Mouse (Mus musculus): Measurements from ENCODE around the gene Tango6. TPM values are rescaled to one million over a fixed set of nuclear protein-coding genes. Genes with fewer than 3 reads are reported as not detected.
A peak's percentile ranks its signal among the peaks of the same experiment; 100 is the strongest.

The Tango6 gene
- 6.8 and 7.0 TPM in 2 replicates for polyA plus RNA-seq (2014; fragmentation: Nextera tagmentation; extraction: Ambion mirVana)

- Histone ChIP-seq H3K36me3 (ENCODE audit: control insufficient read depth, insufficient read depth, low read length) (no peaks in the 10 kb centered on the region), H3K4me1 (ENCODE audit: control insufficient read depth, insufficient read depth, low read length) (peaks cover 2% of the 10 kb centered on the region; the same call in 1 of the 2 replicates), H3K27ac (ENCODE audit: low read depth, low read length) (peak within 1 kb of the TSS; percentile 82), H3K9ac (ENCODE audit: low read length) (peak within 1 kb of the TSS; percentile 85), H3K4me3 (ENCODE audit: low read depth, low read length) (peak within 1 kb of the TSS; percentile 53), H3K9me3 (ENCODE audit: control insufficient read depth, low read length) (no peaks in the 10 kb centered on the region), H3K4me2 (peak within 1 kb of the TSS; percentile 46), H3K27me3 (ENCODE audit: control insufficient read depth, insufficient read depth, low read length) (no peaks in the 10 kb centered on the region)
- ATAC-seq (ENCODE audit: low FRiP score) (peak; percentile 96), DNase-seq (ENCODE audit: low spot score, missing footprints) (peak; percentile 99)
- WGBS, result under 1% methylated on average over 50 of the region's 50 CpGs
These were observed at the start of gene Tango6 for GRCm38 (mm10) chr8:106682971-106683668. TSS of gene Tango6 (plus strand) at chr8:106683068.

- peak; percentile 72 for DNase-seq (ENCODE audit: low spot score, missing footprints)
- no peaks in the 10 kb centered on the region for H3K36me3 ChIP-seq (ENCODE audit: control insufficient read depth, insufficient read depth, low read length)
- WGBS, result 75% methylated on average over 17 of the region's 17 CpGs
- H3K9me3 ChIP-seq (ENCODE audit: control insufficient read depth, low read length), result no peaks in the 10 kb centered on the region
- H3K4me3 ChIP-seq (ENCODE audit: low read depth, low read length), result no peak overlapping the region
- H3K9ac ChIP-seq (ENCODE audit: low read length), result no peak overlapping the region
- ATAC-seq (ENCODE audit: low FRiP score), result no peak
- no peaks in the 10 kb centered on the region for H3K27me3 ChIP-seq (ENCODE audit: control insufficient read depth, insufficient read depth, low read length)
- H3K27ac ChIP-seq (ENCODE audit: low read depth, low read length), result no peak overlapping the region
- no peak overlapping the region for H3K4me2 ChIP-seq
- no peaks in the 10 kb centered on the region for H3K4me1 ChIP-seq (ENCODE audit: control insufficient read depth, insufficient read depth, low read length)
These were observed 49.3 kb upstream of the Tango6 start for GRCm38 (mm10) chr8:106633361-106634158.

- Histone ChIP-seq H3K4me1 (ENCODE audit: control insufficient read depth, insufficient read depth, low read length) (no peaks in the 10 kb centered on the region), H3K27ac (ENCODE audit: low read depth, low read length) (no peak overlapping the region), H3K9me3 (ENCODE audit: control insufficient read depth, low read length) (no peaks in the 10 kb centered on the region), H3K27me3 (ENCODE audit: control insufficient read depth, insufficient read depth, low read length) (no peaks in the 10 kb centered on the region), H3K9ac (ENCODE audit: low read length) (no peak overlapping the region), H3K4me2 (no peak overlapping the region), H3K36me3 (ENCODE audit: control insufficient read depth, insufficient read depth, low read length) (no peaks in the 10 kb centered on the region), H3K4me3 (ENCODE audit: low read depth, low read length) (no peak overlapping the region)
- no peak for ATAC-seq (ENCODE audit: low FRiP score)
- DNase-seq (ENCODE audit: low spot score, missing footprints), result no peak
- 52% methylated on average over 5 of the region's 5 CpGs for WGBS
These were observed 47.6 kb upstream of the Tango6 start for GRCm38 (mm10) chr8:106635284-106635683.

GRCm38 (mm10) chr8:106637446-106637845 is 45.4 kb upstream of the Tango6 start:
- DNase-seq (ENCODE audit: low spot score, missing footprints) (no peak), ATAC-seq (ENCODE audit: low FRiP score) (no peak)
- H3K4me3 ChIP-seq (ENCODE audit: low read depth, low read length), result no peak overlapping the region
- H3K36me3 ChIP-seq (ENCODE audit: control insufficient read depth, insufficient read depth, low read length), result no peaks in the 10 kb centered on the region
- H3K4me1 ChIP-seq (ENCODE audit: control insufficient read depth, insufficient read depth, low read length), result no peaks in the 10 kb centered on the region
- H3K9me3 ChIP-seq (ENCODE audit: control insufficient read depth, low read length), result no peaks in the 10 kb centered on the region
- no peak overlapping the region for H3K4me2 ChIP-seq
- WGBS, result 67% methylated on average over 4 of the region's 4 CpGs
- H3K27me3 ChIP-seq (ENCODE audit: control insufficient read depth, insufficient read depth, low read length), result no peaks in the 10 kb centered on the region
- H3K27ac ChIP-seq (ENCODE audit: low read depth, low read length), result no peak overlapping the region
- no peak overlapping the region for H3K9ac ChIP-seq (ENCODE audit: low read length)

- Histone ChIP-seq H3K27ac (ENCODE audit: low read depth, low read length) (no peak overlapping the region), H3K27me3 (ENCODE audit: control insufficient read depth, insufficient read depth, low read length) (no peaks in the 10 kb centered on the region), H3K36me3 (ENCODE audit: control insufficient read depth, insufficient read depth, low read length) (no peaks in the 10 kb centered on the region), H3K4me2 (no peak overlapping the region), H3K9ac (ENCODE audit: low read length) (no peak overlapping the region), H3K4me1 (ENCODE audit: control insufficient read depth, insufficient read depth, low read length) (no peaks in the 10 kb centered on the region), H3K9me3 (ENCODE audit: control insufficient read depth, low read length) (no peaks in the 10 kb centered on the region), H3K4me3 (ENCODE audit: low read depth, low read length) (no peak overlapping the region)
- DNase-seq (ENCODE audit: low spot score, missing footprints), result no peak
- WGBS, result 92% methylated on average over 7 of the region's 7 CpGs
- no peak for ATAC-seq (ENCODE audit: low FRiP score)
These were observed 44.0 kb upstream of the Tango6 start for GRCm38 (mm10) chr8:106638768-106639295.

GRCm38 (mm10) chr8:106640212-106640611 is 42.7 kb upstream of the Tango6 start:
- WGBS, result 87% methylated on average over 7 of the region's 7 CpGs
- no peak overlapping the region for H3K9ac ChIP-seq (ENCODE audit: low read length)
- no peak overlapping the region for H3K27ac ChIP-seq (ENCODE audit: low read depth, low read length)
- H3K4me3 ChIP-seq (ENCODE audit: low read depth, low read length), result no peak overlapping the region
- no peaks in the 10 kb centered on the region for H3K36me3 ChIP-seq (ENCODE audit: control insufficient read depth, insufficient read depth, low read length)
- H3K27me3 ChIP-seq (ENCODE audit: control insufficient read depth, insufficient read depth, low read length), result no peaks in the 10 kb centered on the region
- no peak for ATAC-seq (ENCODE audit: low FRiP score)
- no peak overlapping the region for H3K4me2 ChIP-seq
- no peaks in the 10 kb centered on the region for H3K4me1 ChIP-seq (ENCODE audit: control insufficient read depth, insufficient read depth, low read length)
- H3K9me3 ChIP-seq (ENCODE audit: control insufficient read depth, low read length), result no peaks in the 10 kb centered on the region
- no peak for DNase-seq (ENCODE audit: low spot score, missing footprints)

- Histone ChIP-seq H3K4me1 (ENCODE audit: control insufficient read depth, insufficient read depth, low read length) (no peaks in the 10 kb centered on the region), H3K9ac (ENCODE audit: low read length) (no peak overlapping the region), H3K36me3 (ENCODE audit: control insufficient read depth, insufficient read depth, low read length) (no peaks in the 10 kb centered on the region), H3K27me3 (ENCODE audit: control insufficient read depth, insufficient read depth, low read length) (no peaks in the 10 kb centered on the region), H3K27ac (ENCODE audit: low read depth, low read length) (no peak overlapping the region), H3K9me3 (ENCODE audit: control insufficient read depth, low read length) (no peaks in the 10 kb centered on the region), H3K4me3 (ENCODE audit: low read depth, low read length) (no peak overlapping the region), H3K4me2 (no peak overlapping the region)
- ATAC-seq (ENCODE audit: low FRiP score), result no peak
- WGBS, result 76% methylated on average over 5 of the region's 5 CpGs
- DNase-seq (ENCODE audit: low spot score, missing footprints), result no peak
These were observed 41.9 kb upstream of the Tango6 start for GRCm38 (mm10) chr8:106640921-106641320.

GRCm38 (mm10) chr8:106642172-106642571 is 40.7 kb upstream of the Tango6 start:
- H3K4me2 ChIP-seq, result no peak overlapping the region
- no peaks in the 10 kb centered on the region for H3K27me3 ChIP-seq (ENCODE audit: control insufficient read depth, insufficient read depth, low read length)
- H3K4me3 ChIP-seq (ENCODE audit: low read depth, low read length), result no peak overlapping the region
- 68% methylated on average over 2 of the region's 2 CpGs for WGBS
- no peak for ATAC-seq (ENCODE audit: low FRiP score)
- H3K9me3 ChIP-seq (ENCODE audit: control insufficient read depth, low read length), result no peaks in the 10 kb centered on the region
- no peaks in the 10 kb centered on the region for H3K36me3 ChIP-seq (ENCODE audit: control insufficient read depth, insufficient read depth, low read length)
- H3K27ac ChIP-seq (ENCODE audit: low read depth, low read length), result no peak overlapping the region
- H3K4me1 ChIP-seq (ENCODE audit: control insufficient read depth, insufficient read depth, low read length), result no peaks in the 10 kb centered on the region
- DNase-seq (ENCODE audit: low spot score, missing footprints), result no peak
- H3K9ac ChIP-seq (ENCODE audit: low read length), result no peak overlapping the region

GRCm38 (mm10) chr8:106643100-106643499 is 39.8 kb upstream of the Tango6 start:
- WGBS, result 86% methylated on average over 4 of the region's 4 CpGs
- DNase-seq (ENCODE audit: low spot score, missing footprints) (no peak), ATAC-seq (ENCODE audit: low FRiP score) (no peak)
- no peak overlapping the region for H3K4me2 ChIP-seq
- no peaks in the 10 kb centered on the region for H3K4me1 ChIP-seq (ENCODE audit: control insufficient read depth, insufficient read depth, low read length)
- no peak overlapping the region for H3K27ac ChIP-seq (ENCODE audit: low read depth, low read length)
- no peak overlapping the region for H3K9ac ChIP-seq (ENCODE audit: low read length)
- H3K4me3 ChIP-seq (ENCODE audit: low read depth, low read length), result no peak overlapping the region
- no peaks in the 10 kb centered on the region for H3K9me3 ChIP-seq (ENCODE audit: control insufficient read depth, low read length)
- no peaks in the 10 kb centered on the region for H3K36me3 ChIP-seq (ENCODE audit: control insufficient read depth, insufficient read depth, low read length)
- H3K27me3 ChIP-seq (ENCODE audit: control insufficient read depth, insufficient read depth, low read length), result no peaks in the 10 kb centered on the region
